Mouse (Mus musculus) lung, embryonic 14.5 days (tissue): ENCODE data around the gene Mapk8ip2. TPM values are rescaled to one million over a fixed set of nuclear protein-coding genes. Genes with fewer than 3 reads are reported as not detected.

Experiments used
- ATAC-seq: fragments of 200-750 bp; cut with Nextera tagmentation; 2 replicates; pipeline ENCODE4 v1.8.0; 2017; ENCODE audit warnings: mild to moderate bottlenecking, moderate TSS enrichment, moderate library complexity; ENCODE audit not compliant: insufficient read depth
- DNase-seq: peaks from one replicate; pipeline ENCODE4 v3.0.0-alpha.2; 2015
- H3K27ac ChIP-seq: fragments of 300-500 bp; sonication (generic); 2 replicates; pipeline ENCODE4 v1.5.1; 2014; ENCODE audit warnings: low read depth, mild to moderate bottlenecking, moderate library complexity
- H3K27me3 ChIP-seq: fragments of 300-500 bp; sonication (generic); 2 replicates; pipeline ENCODE4 v1.6.1; 2014; ENCODE audit warnings: low read length, control low read depth; ENCODE audit not compliant: insufficient read depth
- H3K36me3 ChIP-seq: fragments of 300-500 bp; sonication (generic); 2 replicates; pipeline ENCODE4 v1.6.1; 2014; ENCODE audit warnings: control low read depth; ENCODE audit not compliant: insufficient read depth
- H3K4me1 ChIP-seq: fragments of 300-500 bp; sonication (generic); 2 replicates; pipeline ENCODE4 v1.6.1; 2014; ENCODE audit warnings: antibody characterized with exemption, control low read depth; ENCODE audit not compliant: insufficient read depth
- H3K4me2 ChIP-seq: fragments of 300-500 bp; sonication (generic); 2 replicates; pipeline ENCODE4 v1.6.1; 2014; ENCODE audit warnings: mild to moderate bottlenecking
- H3K4me3 ChIP-seq: fragments of 300-500 bp; sonication (generic); 2 replicates; pipeline ENCODE4 v1.5.1; 2014; ENCODE audit warnings: low read depth, low read length
- H3K9ac ChIP-seq: fragments of 300-500 bp; sonication (generic); 2 replicates; pipeline ENCODE4 v1.6.1; 2014
- H3K9me3 ChIP-seq: fragments of 300-500 bp; sonication (generic); 2 replicates; pipeline ENCODE4 v1.6.1; 2016; ENCODE audit warnings: low read depth, low read length, control low read depth
- CTCF ChIP-seq: IDR thresholded peaks from 2 replicates; pipeline ENCODE4 v1.5.1; 2016; ENCODE audit warnings: antibody characterized with exemption, low read depth
- WGBS: fragments of 180-500 bp; shearing (Covaris S2); extraction: QIAGEN DNeasy Blood & Tissue Kit; methylation state at CpG from one replicate; pipeline ENCODE4 v1.1.7; 2014; 5-methylcytosine and 5-hydroxymethylcytosine counted together
- polyA plus RNA-seq: library from polyadenylated mRNA; unstranded; fragments of >200 nt; fragmentation: Nextera tagmentation; extraction: Ambion mirVana; gene quantifications from 2 replicates; pipeline ENCODE4 v1.2.1, GENCODE M21; 2014

Mapk8ip2 gene
- polyA plus RNA-seq, 1 experiment from 2014 or later: 0.57 TPM

DNA sequence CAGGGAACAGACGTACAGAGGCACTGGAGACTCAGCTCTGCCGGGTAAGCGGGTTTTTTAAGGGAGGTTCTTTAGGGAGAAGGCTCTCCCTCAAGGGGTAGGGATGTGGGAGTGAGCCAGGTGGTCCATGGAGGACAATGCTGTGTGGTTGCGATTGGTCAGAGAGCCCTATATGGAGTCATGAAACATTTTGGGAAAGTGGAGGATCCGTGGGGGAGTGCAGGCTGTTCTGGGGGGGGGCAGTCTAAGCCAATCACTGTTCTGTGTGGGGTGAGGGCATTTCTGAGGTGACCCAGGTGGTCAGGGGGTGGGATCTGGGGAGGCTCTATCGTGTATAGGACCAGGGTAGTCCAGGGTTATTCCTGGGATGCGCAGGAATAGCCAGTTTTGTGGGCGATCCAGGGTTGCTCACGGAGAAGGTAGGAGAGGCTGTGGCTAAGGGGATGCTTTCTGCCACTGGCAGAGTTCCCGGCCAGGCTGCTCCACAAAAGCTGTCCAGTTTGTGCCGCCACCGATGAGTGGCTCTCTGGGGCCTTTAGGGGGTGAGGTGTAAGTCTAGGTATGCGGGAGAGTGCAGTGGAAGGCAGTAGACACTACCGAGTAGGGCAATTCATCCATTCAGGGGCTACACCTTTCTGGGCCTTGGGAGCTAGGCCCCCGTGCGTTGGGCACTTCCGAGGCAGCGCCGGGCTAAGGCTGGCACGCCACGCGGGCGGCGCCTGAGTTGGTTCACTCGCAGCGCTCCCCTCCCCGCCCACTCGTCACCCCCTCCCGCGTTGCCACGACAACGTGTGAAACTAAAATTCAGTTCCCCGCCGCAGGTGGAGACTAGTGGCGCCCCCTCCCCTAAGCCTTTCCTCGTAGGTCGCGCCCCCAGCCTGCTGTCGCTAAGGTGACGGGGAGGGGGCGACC is 44.6 kb downstream of the Mapk8ip2 start:
- DNase-seq: peak; percentile 55
- Histone ChIP-seq H3K27ac (peak overlapping the region; percentile 69), H3K9me3 (no peaks in the 10 kb centered on the region), H3K36me3 (peaks cover 4% of the 10 kb centered on the region; the same call in 1 of the 2 replicates), H3K4me2 (peak overlapping the region; percentile 94), H3K9ac (peak overlapping the region; percentile 72), H3K4me1 (0 out of 2 replicates have a peak, but pooled peaks cover 3% of the 10 kb centered on the region), H3K4me3 (peak overlapping the region; percentile 74), H3K27me3 (peaks cover 22% of the 10 kb centered on the region)
- TF ChIP-seq CTCF: no peak
- 3% methylated on average over 41 of the region's 41 CpGs for WGBS
- ATAC-seq: no peak

DNA sequence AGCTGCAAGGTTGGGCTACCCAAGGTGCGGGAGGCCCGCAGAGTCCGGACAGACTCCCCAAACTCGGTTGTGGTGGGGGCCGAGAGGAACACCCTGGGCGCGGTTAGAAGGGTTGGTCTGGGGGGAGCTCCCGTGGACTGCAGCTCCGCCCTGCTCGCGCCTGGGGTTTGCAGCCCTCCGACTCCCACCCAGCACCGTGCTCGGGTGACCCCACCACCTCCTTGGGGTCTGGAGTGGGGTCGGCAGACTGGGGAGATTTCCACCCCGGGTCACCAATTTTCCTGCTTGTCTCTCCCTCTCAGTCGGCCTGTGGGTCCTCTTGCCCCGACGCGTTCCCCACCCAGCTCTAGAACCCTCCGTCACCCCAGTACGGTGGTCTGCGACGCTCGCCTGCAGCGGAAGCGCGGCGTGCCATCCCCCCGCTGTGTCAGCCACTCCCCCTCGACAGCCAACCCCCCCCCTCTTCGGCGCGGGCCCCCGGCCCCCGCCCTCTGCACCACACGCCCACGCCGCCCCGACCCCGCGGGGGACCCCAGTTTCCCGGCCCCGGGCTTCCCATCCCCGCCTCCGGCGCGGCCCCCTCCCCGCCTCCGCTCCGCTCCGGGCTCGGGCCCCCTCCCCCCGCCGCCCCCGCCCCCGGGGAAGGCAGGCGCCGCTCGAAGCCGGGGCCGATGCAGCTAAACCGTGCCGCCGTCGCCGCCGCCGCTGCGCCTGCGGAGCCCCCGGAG is 45.4 kb downstream of the Mapk8ip2 start, which contains the start of gene Shank3:
Shank3 (plus strand) TSS at position 663 of the 728 bp plus-strand sequence.
- Histone ChIP-seq H3K4me3 (peak within 1 kb of the TSS; percentile 74), H3K4me1 (0 out of 2 replicates have a peak, but pooled peaks cover 3% of the 10 kb centered on the region), H3K9me3 (no peaks in the 10 kb centered on the region), H3K4me2 (peak within 1 kb of the TSS; percentile 94), H3K36me3 (peaks cover 12% of the 10 kb centered on the region; the same call in 1 of the 2 replicates), H3K27ac (peak within 1 kb of the TSS; percentile 69; the same call in 1 of the 2 replicates), H3K9ac (peak within 1 kb of the TSS; percentile 72), H3K27me3 (peaks cover 22% of the 10 kb centered on the region)
- under 1% methylated on average over 58 of the region's 72 CpGs for WGBS
- peak; percentile 33 for ATAC-seq
- TF ChIP-seq CTCF: no peak
- DNase-seq: peak; percentile 45

DNA sequence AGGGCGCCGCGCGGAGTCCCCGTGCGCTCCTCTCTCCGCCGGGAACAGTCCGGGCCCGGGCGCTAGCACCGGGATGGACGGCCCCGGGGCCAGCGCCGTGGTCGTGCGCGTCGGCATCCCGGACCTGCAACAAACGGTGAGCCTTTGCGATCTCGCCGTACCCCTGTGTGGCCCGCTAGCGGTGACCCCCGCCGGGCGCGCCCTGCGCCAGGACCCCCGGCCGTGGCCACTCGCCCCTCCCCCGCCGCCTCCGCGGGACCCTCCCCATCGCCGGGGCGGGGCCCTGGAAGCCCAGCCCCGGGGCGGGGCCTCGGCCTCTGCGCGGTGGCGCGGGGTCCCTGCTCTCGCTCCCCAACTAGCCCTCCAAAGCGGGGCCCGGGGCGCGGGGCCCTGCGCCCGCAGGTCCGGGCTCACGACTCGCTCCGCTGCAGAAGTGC is 46.1 kb downstream of the Mapk8ip2 start:
- H3K27me3 ChIP-seq: peaks cover 22% of the 10 kb centered on the region
- H3K36me3 ChIP-seq: peaks cover 18% of the 10 kb centered on the region; the same call in 1 of the 2 replicates
- WGBS: under 1% methylated on average over 58 of the region's 60 CpGs
- DNase-seq (peak; percentile 85), ATAC-seq (peak; percentile 80)
- H3K27ac ChIP-seq: peak overlapping the region; percentile 50; the same call in 1 of the 2 replicates
- peak overlapping the region; percentile 94 for H3K4me2 ChIP-seq
- H3K4me1 ChIP-seq: 0 out of 2 replicates have a peak, but pooled peaks cover 3% of the 10 kb centered on the region
- peak overlapping the region; percentile 72 for H3K9ac ChIP-seq
- H3K4me3 ChIP-seq: peak overlapping the region; percentile 74
- H3K9me3 ChIP-seq: no peaks in the 10 kb centered on the region
- TF ChIP-seq CTCF: no peak

DNA sequence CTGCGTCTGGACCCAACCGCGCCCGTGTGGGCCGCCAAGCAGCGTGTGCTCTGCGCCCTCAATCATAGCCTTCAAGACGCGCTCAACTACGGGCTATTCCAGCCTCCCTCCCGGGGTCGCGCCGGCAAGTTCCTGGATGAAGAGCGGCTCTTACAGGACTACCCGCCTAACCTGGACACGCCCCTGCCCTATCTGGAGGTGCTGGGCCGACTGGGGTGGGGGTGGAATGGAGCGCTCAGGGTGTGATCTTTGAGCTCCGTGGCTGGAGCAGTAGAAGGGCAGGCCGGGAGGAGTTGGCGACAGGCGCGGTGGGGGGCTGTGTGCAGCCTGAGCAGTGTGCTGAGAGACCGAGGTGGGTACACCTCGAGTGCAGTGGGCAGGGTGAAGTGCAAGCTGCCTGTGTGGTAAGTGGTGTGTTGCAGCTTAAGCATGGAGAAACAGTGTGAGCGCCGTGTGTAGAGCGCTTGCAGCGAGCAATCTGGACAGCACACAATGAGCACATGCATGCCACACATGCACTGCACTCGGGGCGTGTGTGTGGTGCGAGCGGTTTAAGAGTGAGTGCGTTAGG is 46.6 kb downstream of the Mapk8ip2 start:
- Histone ChIP-seq H3K36me3 (peaks cover 18% of the 10 kb centered on the region; the same call in 1 of the 2 replicates), H3K4me2 (peak overlapping the region; percentile 94), H3K27ac (no peak overlapping the region), H3K9ac (peak overlapping the region; percentile 72), H3K4me3 (peak overlapping the region; percentile 74), H3K27me3 (peaks cover 22% of the 10 kb centered on the region), H3K9me3 (no peaks in the 10 kb centered on the region), H3K4me1 (0 out of 2 replicates have a peak, but pooled peaks cover 3% of the 10 kb centered on the region)
- ATAC-seq: peak; percentile 59
- peak; percentile 44 for DNase-seq
- TF ChIP-seq CTCF: no peak
- under 1% methylated on average over 35 of the region's 35 CpGs for WGBS

DNA sequence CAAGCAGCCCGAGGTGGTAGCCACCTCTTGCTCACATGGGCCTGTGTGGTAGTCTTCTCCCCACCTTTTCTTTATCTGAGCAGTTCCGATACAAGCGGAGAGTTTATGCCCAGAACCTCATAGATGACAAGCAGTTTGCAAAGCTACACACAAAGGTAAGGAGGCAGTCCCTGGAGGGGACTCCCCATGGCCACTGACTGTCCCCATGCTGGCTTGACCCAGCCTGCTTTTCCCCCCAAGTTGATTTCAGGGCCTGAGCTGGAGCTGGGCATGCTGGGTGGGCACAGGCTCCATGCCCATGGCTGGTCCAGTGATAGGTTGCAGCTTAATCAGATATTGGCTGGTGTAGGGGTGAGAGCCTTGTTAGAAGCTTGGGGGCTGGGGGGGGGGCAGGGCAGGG is 47.6 kb downstream of the Mapk8ip2 start:
- Histone ChIP-seq H3K27ac (no peak overlapping the region), H3K27me3 (peaks cover 21% of the 10 kb centered on the region), H3K9me3 (no peaks in the 10 kb centered on the region), H3K4me3 (peak overlapping the region; percentile 74; the same call in 1 of the 2 replicates), H3K4me2 (no peak overlapping the region; the same call in 1 of the 2 replicates), H3K9ac (no peak overlapping the region), H3K4me1 (0 out of 2 replicates have a peak, but pooled peaks cover 3% of the 10 kb centered on the region), H3K36me3 (peaks cover 18% of the 10 kb centered on the region; the same call in 1 of the 2 replicates)
- ATAC-seq: no peak
- no peak for DNase-seq
- no peak for TF ChIP-seq CTCF
- WGBS: 85% methylated on average over 3 of the region's 3 CpGs

DNA sequence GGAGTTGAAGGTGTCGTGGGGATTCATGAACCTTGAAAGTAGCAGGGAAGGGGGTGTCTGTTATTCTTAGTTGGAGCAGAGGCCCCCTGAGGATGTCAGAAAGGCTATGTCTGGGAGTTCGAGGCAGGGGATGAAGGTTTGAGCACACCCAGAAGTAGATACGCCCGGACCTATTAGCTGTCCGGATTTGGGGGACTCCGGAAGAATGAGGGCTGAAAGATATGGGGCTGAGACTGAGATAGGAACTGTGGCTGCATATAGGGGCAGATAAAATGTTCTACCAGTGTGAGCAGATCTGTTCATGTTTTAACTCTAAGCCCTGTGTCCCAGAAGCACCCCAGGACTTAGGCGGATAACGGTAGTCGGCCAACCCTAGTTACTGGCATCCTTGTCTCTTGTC is 51.1 kb downstream of the Mapk8ip2 start:
- H3K36me3 ChIP-seq: peaks cover 25% of the 10 kb centered on the region; the same call in 1 of the 2 replicates
- no peak overlapping the region for H3K27ac ChIP-seq
- no peak overlapping the region for H3K4me2 ChIP-seq
- WGBS: 92% methylated on average over 9 of the region's 9 CpGs
- H3K4me3 ChIP-seq: no peak overlapping the region
- no peaks in the 10 kb centered on the region for H3K4me1 ChIP-seq
- peaks cover 5% of the 10 kb centered on the region; the same call in 1 of the 2 replicates for H3K27me3 ChIP-seq
- TF ChIP-seq CTCF: no peak
- no peak for DNase-seq
- ATAC-seq: no peak
- H3K9ac ChIP-seq: no peak overlapping the region
- H3K9me3 ChIP-seq: no peaks in the 10 kb centered on the region
